Mouse (Mus musculus): ENCODE measurements around the gene Gaa.
"Not testable (repeated sequence)": the region's sequence is repeated elsewhere in the genome, so short reads cannot be mapped to it uniquely, and the experiment has no call there.

The Gaa gene

GRCm38 (mm10) chr11:119252854-119253541, 14.7 kb upstream of the Gaa start:
- no peak for DNase-seq (ENCODE audit: low spot score in 2 of 2)

- not testable (repeated sequence) for DNase-seq (ENCODE audit: low spot score in 2 of 2)
Measured at GRCm38 (mm10) chr11:119256557-119256956, 11.1 kb upstream of the Gaa start.

GRCm38 (mm10) chr11:119258216-119258571, 9.5 kb upstream of the Gaa start:
- DNase-seq (ENCODE audit: low spot score in 2 of 2): no peak

GRCm38 (mm10) chr11:119258572-119259322, 8.9 kb upstream of the Gaa start:
- DNase-seq (ENCODE audit: low spot score in 2 of 2): peak in 1 of 2 experiments; percentile 71

- no peak for DNase-seq (ENCODE audit: low spot score in 2 of 2)
Measured at GRCm38 (mm10) chr11:119259977-119260376, 7.7 kb upstream of the Gaa start.

GRCm38 (mm10) chr11:119264413-119264812, 3.3 kb upstream of the Gaa start:
- DNase-seq (ENCODE audit: low spot score in 2 of 2): no peak

- no peak for DNase-seq (ENCODE audit: low spot score in 2 of 2)
Measured at GRCm38 (mm10) chr11:119265811-119266210, 1.9 kb upstream of the Gaa start.

- no peak for DNase-seq (ENCODE audit: low spot score in 2 of 2)
Measured at GRCm38 (mm10) chr11:119267241-119267674, 429 bp upstream of the Gaa start.

- peak in 1 of 2 experiments; percentile 80 for DNase-seq (ENCODE audit: low spot score in 2 of 2)
Measured at GRCm38 (mm10) chr11:119268557-119269195, 989 bp downstream of the Gaa start.

GRCm38 (mm10) chr11:119272492-119272891, 4.8 kb downstream of the Gaa start:
- not testable (repeated sequence) for DNase-seq (ENCODE audit: low spot score in 2 of 2)

GRCm38 (mm10) chr11:119273186-119273930, 5.7 kb downstream of the Gaa start:
- no peak for DNase-seq (ENCODE audit: low spot score in 2 of 2)

GRCm38 (mm10) chr11:119281030-119281429, 13.3 kb downstream of the Gaa start:
- DNase-seq (ENCODE audit: low spot score in 2 of 2): no peak

- no peak for DNase-seq (ENCODE audit: low spot score in 2 of 2)
Measured at GRCm38 (mm10) chr11:119285791-119286527, 18.3 kb downstream of the Gaa start.

- DNase-seq (ENCODE audit: low spot score in 2 of 2): peak in 1 of 2 experiments; percentile 31
Measured at GRCm38 (mm10) chr11:119287207-119287992, 19.7 kb downstream of the Gaa start.

GRCm38 (mm10) chr11:119292861-119293260, 25.2 kb downstream of the Gaa start:
- DNase-seq (ENCODE audit: low spot score in 2 of 2): not testable (repeated sequence)

GRCm38 (mm10) chr11:119297996-119298395, 30.3 kb downstream of the Gaa start:
- no peak for DNase-seq (ENCODE audit: low spot score in 2 of 2)

GRCm38 (mm10) chr11:119298917-119299316, 31.2 kb downstream of the Gaa start:
- DNase-seq (ENCODE audit: low spot score in 2 of 2): no peak

GRCm38 (mm10) chr11:119299391-119300245, 31.9 kb downstream of the Gaa start, which contains the start of gene Eif4a3:
Gene Eif4a3, minus strand, starts transcription at chr11:119300089.
- peak; percentile 76 to 91 for DNase-seq (ENCODE audit: low spot score in 2 of 2)

- no peak for DNase-seq (ENCODE audit: low spot score in 2 of 2)
Measured at GRCm38 (mm10) chr11:119300246-119300935, 32.7 kb downstream of the Gaa start.
